Mouse (Mus musculus): ENCODE measurements at regions not wholly inside any gene's neighbourhood (a gene's known extent, or its start where the extent isn't known, plus 50 kb on each side); places are given as distances from the start of the nearest gene placed in this dataset.
A peak's percentile ranks its signal among the peaks of the same experiment; 100 is the strongest.

DNA sequence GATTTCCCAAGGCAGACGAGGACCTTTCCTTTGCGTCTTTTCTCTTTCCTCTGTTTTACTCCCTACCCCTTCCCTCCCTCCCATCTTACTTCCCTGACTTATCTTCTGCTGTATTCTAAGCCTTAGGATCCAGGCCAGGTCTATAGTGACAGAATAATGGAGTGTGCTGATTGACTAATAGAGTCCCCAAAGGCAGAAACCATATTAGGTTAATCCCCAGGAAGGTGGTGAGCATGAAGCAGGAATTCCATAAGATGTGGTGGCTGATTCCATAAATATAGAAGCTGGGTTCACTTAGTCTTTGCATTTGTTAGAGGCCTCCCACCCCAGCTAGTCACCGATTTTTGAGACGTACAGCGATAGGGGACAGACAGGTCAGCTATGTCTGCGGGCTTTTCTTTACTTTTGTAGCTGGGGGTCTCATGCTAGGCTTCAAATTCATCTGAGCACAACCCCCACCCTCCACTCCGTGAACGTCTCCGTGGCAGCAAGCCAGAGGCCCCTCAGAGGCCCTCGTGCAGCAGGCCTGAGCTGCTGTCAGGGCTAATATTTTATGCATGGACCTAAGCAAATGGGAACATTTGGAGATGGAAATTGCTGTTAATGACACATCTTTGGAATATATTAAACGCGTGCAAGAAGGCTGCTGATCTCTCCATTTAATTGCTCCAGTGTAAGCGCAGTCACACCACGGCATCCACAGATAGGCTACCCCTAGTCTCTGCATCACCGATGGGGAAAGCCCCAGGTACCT, 145.8 kb upstream of the Rtl1 start:
- DNase-seq, result no peak
- no peak overlapping the region for H3K27ac ChIP-seq
- H3K36me3 ChIP-seq (ENCODE audit: control insufficient read depth, insufficient read depth, low read length), result no peaks in the 10 kb centered on the region
- TF ChIP-seq POLR2A (IDR thresholded peaks at IDR 0.05; ENCODE audit: insufficient read depth, low read depth, low read length) (no peak), EP300 (IDR thresholded peaks at IDR 0.05; ENCODE audit: insufficient read depth, low read depth, low read length) (no peak), CTCF (IDR thresholded peaks at IDR 0.05) (no peak)
- H3K27me3 ChIP-seq (ENCODE audit: control insufficient read depth, insufficient read depth, low read length), result no peaks in the 10 kb centered on the region
- H3K79me2 ChIP-seq (replicated peaks; ENCODE audit: control insufficient read depth, insufficient read depth, low read length), result no peaks in the 10 kb centered on the region
- H3K9ac ChIP-seq (ENCODE audit: low read depth, low read length), result no peak overlapping the region
- intact Hi-C loops (cut with DNase I), result no loop called here
- H3K4me1 ChIP-seq (ENCODE audit: control insufficient read depth, insufficient read depth, low read length), result no peaks in the 10 kb centered on the region
- 66% methylated on average over 15 of the region's 15 CpGs for WGBS
- H3K4me3 ChIP-seq, result no peak overlapping the region

DNA sequence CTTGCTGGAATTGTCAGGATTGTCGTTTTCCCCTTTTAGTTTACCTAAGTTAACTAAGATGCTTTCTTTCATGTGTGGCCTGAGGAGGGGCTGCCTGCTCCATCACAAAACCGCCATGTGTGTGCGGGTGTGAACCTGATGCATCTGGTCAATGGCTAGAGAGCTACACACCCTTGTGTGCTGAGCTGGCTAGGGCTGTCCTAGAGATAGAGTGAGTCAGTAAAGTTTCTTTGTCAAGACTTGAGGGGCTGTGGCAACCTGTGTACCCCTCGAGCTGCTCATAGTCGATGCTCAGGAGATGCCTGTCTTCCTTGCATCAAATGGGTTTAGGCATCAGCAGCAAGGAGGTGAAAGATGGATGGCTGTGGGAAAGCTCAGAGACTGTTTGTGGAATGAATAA, 147.1 kb upstream of the Rtl1 start:
- H3K4me1 ChIP-seq (ENCODE audit: control insufficient read depth, insufficient read depth, low read length), result no peaks in the 10 kb centered on the region
- H3K9ac ChIP-seq (ENCODE audit: low read depth, low read length), result no peak overlapping the region
- intact Hi-C loops (cut with DNase I), result no loop called here
- no peak for DNase-seq
- no peaks in the 10 kb centered on the region for H3K79me2 ChIP-seq (replicated peaks; ENCODE audit: control insufficient read depth, insufficient read depth, low read length)
- WGBS, result 82% methylated on average over 5 of the region's 5 CpGs
- TF ChIP-seq CTCF (IDR thresholded peaks at IDR 0.05), result no peak
- TF ChIP-seq EP300 (IDR thresholded peaks at IDR 0.05; ENCODE audit: insufficient read depth, low read depth, low read length), result no peak
- TF ChIP-seq POLR2A (IDR thresholded peaks at IDR 0.05; ENCODE audit: insufficient read depth, low read depth, low read length), result no peak
- no peaks in the 10 kb centered on the region for H3K36me3 ChIP-seq (ENCODE audit: control insufficient read depth, insufficient read depth, low read length)
- no peaks in the 10 kb centered on the region for H3K27me3 ChIP-seq (ENCODE audit: control insufficient read depth, insufficient read depth, low read length)
- no peak overlapping the region for H3K27ac ChIP-seq
- no peak overlapping the region for H3K4me3 ChIP-seq

DNA sequence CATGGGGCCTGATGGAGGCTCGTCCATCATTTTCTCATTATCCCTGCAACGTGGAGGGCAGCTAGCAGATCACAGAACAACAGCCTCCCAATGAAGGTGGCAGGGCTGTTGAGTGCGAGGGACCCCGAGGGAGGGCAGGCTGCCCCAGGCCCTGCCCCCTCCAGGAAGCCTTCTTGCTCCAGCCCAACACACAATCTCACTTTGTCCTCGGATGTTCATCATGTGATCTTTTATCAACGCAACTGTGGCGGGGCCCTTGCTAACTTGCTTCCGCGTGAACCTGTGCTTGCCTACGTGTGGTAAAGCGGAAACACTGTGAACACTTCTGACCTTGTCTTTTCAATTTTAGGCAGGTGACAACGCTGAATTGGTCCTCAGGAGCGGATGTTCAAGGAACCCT, 147.6 kb upstream of the Rtl1 start:
- 73% methylated on average over 13 of the region's 13 CpGs for WGBS
- H3K4me1 ChIP-seq (ENCODE audit: control insufficient read depth, insufficient read depth, low read length), result no peaks in the 10 kb centered on the region
- no peak for TF ChIP-seq CTCF (IDR thresholded peaks at IDR 0.05)
- no peak for TF ChIP-seq EP300 (IDR thresholded peaks at IDR 0.05; ENCODE audit: insufficient read depth, low read depth, low read length)
- TF ChIP-seq POLR2A (IDR thresholded peaks at IDR 0.05; ENCODE audit: insufficient read depth, low read depth, low read length), result no peak
- intact Hi-C loops (cut with DNase I), result no loop called here
- H3K27me3 ChIP-seq (ENCODE audit: control insufficient read depth, insufficient read depth, low read length), result no peaks in the 10 kb centered on the region
- no peaks in the 10 kb centered on the region for H3K36me3 ChIP-seq (ENCODE audit: control insufficient read depth, insufficient read depth, low read length)
- no peak overlapping the region for H3K27ac ChIP-seq
- H3K79me2 ChIP-seq (replicated peaks; ENCODE audit: control insufficient read depth, insufficient read depth, low read length), result no peaks in the 10 kb centered on the region
- DNase-seq, result no peak
- H3K9ac ChIP-seq (ENCODE audit: low read depth, low read length), result no peak overlapping the region
- no peak overlapping the region for H3K4me3 ChIP-seq

DNA sequence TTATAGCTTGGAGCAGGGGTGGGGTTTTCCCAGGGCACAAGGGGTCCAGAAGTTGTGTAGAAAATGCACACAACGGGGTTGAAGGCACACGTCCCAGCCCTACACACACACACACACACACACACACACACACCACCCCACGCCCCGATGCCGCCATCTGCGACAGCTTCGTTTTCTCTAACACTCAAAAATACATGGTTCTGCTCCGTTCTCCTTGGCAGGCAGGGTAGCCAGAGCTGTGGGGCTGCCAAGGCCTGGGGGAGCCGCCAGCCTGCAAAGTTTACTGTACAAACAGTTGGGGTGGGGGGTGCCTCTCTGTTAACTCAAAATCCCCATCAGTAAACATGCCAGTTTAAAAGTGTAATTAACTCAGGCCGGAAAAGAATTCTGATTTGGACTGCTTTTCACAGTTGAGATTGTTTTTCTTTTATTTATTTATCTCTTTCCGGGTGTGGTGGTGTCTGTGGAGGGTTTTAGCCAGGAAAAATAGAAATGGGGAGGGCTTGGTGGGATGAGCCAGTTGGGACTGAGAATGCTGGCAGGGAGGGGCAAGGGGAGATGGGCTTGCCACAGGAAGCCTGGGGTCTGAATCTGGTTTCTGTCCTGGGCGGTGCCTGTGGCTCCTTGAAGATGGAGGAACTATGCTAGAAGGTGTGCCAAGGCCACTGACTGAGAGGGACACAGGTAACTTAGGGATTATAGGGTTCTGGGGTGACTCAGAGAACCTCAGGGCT, 148.4 kb upstream of the Rtl1 start:
- Histone ChIP-seq H3K36me3 (ENCODE audit: control insufficient read depth, insufficient read depth, low read length) (no peaks in the 10 kb centered on the region), H3K79me2 (replicated peaks; ENCODE audit: control insufficient read depth, insufficient read depth, low read length) (no peaks in the 10 kb centered on the region), H3K4me3 (no peak overlapping the region), H3K27me3 (ENCODE audit: control insufficient read depth, insufficient read depth, low read length) (no peaks in the 10 kb centered on the region), H3K9ac (ENCODE audit: low read depth, low read length) (no peak overlapping the region), H3K4me1 (ENCODE audit: control insufficient read depth, insufficient read depth, low read length) (no peaks in the 10 kb centered on the region), H3K27ac (no peak overlapping the region)
- DNase-seq, result no peak
- WGBS, result 65% methylated on average over 12 of the region's 12 CpGs
- TF ChIP-seq CTCF (IDR thresholded peaks at IDR 0.05) (no peak), EP300 (IDR thresholded peaks at IDR 0.05; ENCODE audit: insufficient read depth, low read depth, low read length) (no peak), POLR2A (IDR thresholded peaks at IDR 0.05; ENCODE audit: insufficient read depth, low read depth, low read length) (no peak)
- intact Hi-C loops (cut with DNase I), result no loop called here

DNA sequence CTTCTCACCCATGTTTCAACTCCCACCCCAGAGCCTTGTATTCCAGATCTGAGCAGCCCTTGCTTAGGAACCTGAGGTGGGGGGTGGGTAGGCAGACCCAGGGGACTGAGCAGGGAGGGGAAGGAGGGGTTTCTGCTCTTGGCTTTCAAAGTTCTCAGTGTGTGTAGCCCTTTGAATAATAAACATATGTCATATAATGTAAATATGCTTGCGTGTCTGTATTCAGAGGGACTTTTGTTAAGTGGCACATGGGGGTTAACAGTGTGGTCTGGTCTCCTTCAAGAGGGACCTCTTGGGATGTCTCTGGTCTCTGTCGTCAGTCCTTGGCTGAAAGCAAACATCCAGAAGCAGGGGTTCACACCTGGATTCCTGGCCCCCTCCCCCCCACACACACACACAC, 149.1 kb upstream of the Rtl1 start:
- intact Hi-C loops (cut with DNase I), result no loop called here
- H3K36me3 ChIP-seq (ENCODE audit: control insufficient read depth, insufficient read depth, low read length), result no peaks in the 10 kb centered on the region
- WGBS, result 53% methylated on average over 2 of the region's 2 CpGs
- no peak overlapping the region for H3K4me3 ChIP-seq
- H3K9ac ChIP-seq (ENCODE audit: low read depth, low read length), result no peak overlapping the region
- DNase-seq, result no peak
- no peak overlapping the region for H3K27ac ChIP-seq
- H3K27me3 ChIP-seq (ENCODE audit: control insufficient read depth, insufficient read depth, low read length), result no peaks in the 10 kb centered on the region
- H3K4me1 ChIP-seq (ENCODE audit: control insufficient read depth, insufficient read depth, low read length), result no peaks in the 10 kb centered on the region
- H3K79me2 ChIP-seq (replicated peaks; ENCODE audit: control insufficient read depth, insufficient read depth, low read length), result no peaks in the 10 kb centered on the region
- no peak for TF ChIP-seq POLR2A (IDR thresholded peaks at IDR 0.05; ENCODE audit: insufficient read depth, low read depth, low read length)
- TF ChIP-seq CTCF (IDR thresholded peaks at IDR 0.05), result no peak
- no peak for TF ChIP-seq EP300 (IDR thresholded peaks at IDR 0.05; ENCODE audit: insufficient read depth, low read depth, low read length)

DNA sequence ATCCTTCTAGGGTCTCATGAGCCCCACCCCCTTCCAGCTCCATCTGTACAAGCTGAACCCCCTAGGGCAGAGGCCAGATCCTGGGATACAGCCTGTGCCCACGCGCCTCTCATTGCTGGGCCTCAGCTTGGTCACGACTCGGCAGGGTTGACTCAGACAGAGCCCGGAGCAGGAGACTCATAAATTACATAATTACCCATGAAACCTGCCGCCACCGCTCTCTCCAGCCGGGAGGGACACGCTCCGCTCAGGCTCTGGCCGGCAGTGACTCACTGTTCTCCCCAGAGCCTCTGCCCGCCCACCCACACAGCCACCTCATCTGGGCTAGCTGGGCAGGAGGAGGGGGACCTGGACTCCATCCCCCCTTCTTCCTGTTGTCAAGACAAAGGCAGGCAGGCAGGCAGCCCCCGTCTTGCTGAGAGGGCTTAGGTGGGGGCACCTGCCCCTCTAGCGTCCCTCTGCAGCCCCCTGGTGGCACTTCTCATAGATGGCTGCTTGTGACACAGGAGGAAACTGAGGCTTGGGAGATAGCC, 149.6 kb upstream of the Rtl1 start:
- H3K4me1 ChIP-seq (ENCODE audit: control insufficient read depth, insufficient read depth, low read length), result no peaks in the 10 kb centered on the region
- no peaks in the 10 kb centered on the region for H3K79me2 ChIP-seq (replicated peaks; ENCODE audit: control insufficient read depth, insufficient read depth, low read length)
- H3K36me3 ChIP-seq (ENCODE audit: control insufficient read depth, insufficient read depth, low read length), result no peaks in the 10 kb centered on the region
- DNase-seq, result peak; percentile 20 to 40
- intact Hi-C loops (cut with DNase I), result no loop called here
- H3K4me3 ChIP-seq, result no peak overlapping the region
- no peak overlapping the region for H3K9ac ChIP-seq (ENCODE audit: low read depth, low read length)
- H3K27ac ChIP-seq, result no peak overlapping the region
- WGBS, result 15% methylated on average over 14 of the region's 14 CpGs
- H3K27me3 ChIP-seq (ENCODE audit: control insufficient read depth, insufficient read depth, low read length), result no peaks in the 10 kb centered on the region
- TF ChIP-seq CTCF (IDR thresholded peaks at IDR 0.05) (peak; percentile 40), POLR2A (IDR thresholded peaks at IDR 0.05; ENCODE audit: insufficient read depth, low read depth, low read length) (no peak), EP300 (IDR thresholded peaks at IDR 0.05; ENCODE audit: insufficient read depth, low read depth, low read length) (no peak)
